Mouse (Mus musculus) MEL (cell line): ENCODE data around the gene Pgap1. TPM values are rescaled to one million over a fixed set of nuclear protein-coding genes. Genes with fewer than 3 reads are reported as not detected.

Experiments used
- DNase-seq: peaks from one replicate; pipeline ENCODE4 v3.0.0; 2011; ENCODE audit warnings: low read depth, low spot score
- H3K27ac ChIP-seq: 2 replicates; pipeline ENCODE4 v1.5.1; 2012; ENCODE audit warnings: low read depth, mild to moderate bottlenecking, control low read depth, low read length, moderate library complexity; ENCODE audit not compliant: control insufficient read depth
- H3K27me3 ChIP-seq, 2 experiments: fragments of 150-350 bp in 1 of 2; sonication (generic) in 1 of 2; 2 replicates each; pipeline ENCODE4 v1.6.1; 2012; ENCODE audit warnings: low read length in 2 of 2, mild to moderate bottlenecking in 2 of 2, improper control_type of control experiment in 1 of 2, moderate library complexity in 1 of 2; ENCODE audit not compliant: insufficient read depth in 2 of 2, control insufficient read depth in 1 of 2
- H3K36me3 ChIP-seq, 2 experiments: 2 replicates each; pipeline ENCODE4 v1.6.1; 2012 to 2014; ENCODE audit warnings: low read length in 2 of 2, improper control_type of control experiment in 1 of 2, inconsistent platforms in 1 of 2, mild to moderate bottlenecking in 1 of 2; ENCODE audit not compliant: insufficient read depth in 2 of 2, control insufficient read depth in 1 of 2
- H3K4me1 ChIP-seq, 2 experiments: fragments of 150-350 bp in 1 of 2; sonication (generic) in 1 of 2; 2 replicates each; pipeline ENCODE4 v1.6.1; 2012; ENCODE audit warnings: low read length in 2 of 2, improper control_type of control experiment in 1 of 2, mild to moderate bottlenecking in 1 of 2; ENCODE audit not compliant: insufficient read depth in 2 of 2, control insufficient read depth in 1 of 2
- H3K4me3 ChIP-seq, 2 experiments: fragments of 150-350 bp in 1 of 2; sonication (generic) in 1 of 2; 2 replicates each; pipeline ENCODE4 v1.5.1; 2012; ENCODE audit warnings: low read depth in 2 of 2, low read length in 2 of 2, mild to moderate bottlenecking in 2 of 2, moderate library complexity in 2 of 2, control low read depth in 1 of 2, improper control_type of control experiment in 1 of 2; ENCODE audit not compliant: control insufficient read depth in 1 of 2, insufficient read depth in 1 of 2
- H3K79me2 ChIP-seq: 2 replicates; pipeline ENCODE4 v1.6.1; 2012; ENCODE audit warnings: mild to moderate bottlenecking, low read length, moderate library complexity; ENCODE audit not compliant: control insufficient read depth, poor library complexity, insufficient read depth
- H3K9ac ChIP-seq: 2 replicates; pipeline ENCODE4 v1.6.1; 2012; ENCODE audit warnings: low read depth, mild to moderate bottlenecking, control low read depth, low read length, moderate library complexity; ENCODE audit not compliant: control insufficient read depth, poor library complexity, severe bottlenecking
- H3K9me3 ChIP-seq: fragments of 150-350 bp; sonication (generic); replicated peaks from 2 replicates; pipeline ENCODE4 v1.6.1; 2012; ENCODE audit warnings: mild to moderate bottlenecking, low read length, improper control_type of control experiment, moderate library complexity; ENCODE audit not compliant: insufficient read depth
- BHLHE40 ChIP-seq: IDR thresholded peaks from 2 replicates; pipeline ENCODE4 v1.6.1; 2012; ENCODE audit warnings: low read depth, mild to moderate bottlenecking, inconsistent platforms, low read length, improper control_type of control experiment, borderline replicate concordance
- CHD1 ChIP-seq: IDR thresholded peaks from 2 replicates; pipeline ENCODE4 v1.6.1; 2012; ENCODE audit warnings: low read depth, mild to moderate bottlenecking, inconsistent platforms, low read length, improper control_type of control experiment
- CHD2 ChIP-seq: IDR thresholded peaks from 2 replicates; pipeline ENCODE4 v1.6.1; 2011; ENCODE audit warnings: low read length, improper control_type of control experiment
- CTCF ChIP-seq, 3 experiments: IDR thresholded peaks in 2 of 3; conservative IDR thresholded peaks in 1 of 3; 2 replicates each; pipeline ENCODE4 v1.5.1; 2011 to 2012; ENCODE audit warnings: low read length in 3 of 3, low read depth in 2 of 3, mild to moderate bottlenecking in 2 of 3, improper control_type of control experiment in 1 of 3, inconsistent platforms in 1 of 3, mixed read lengths in 1 of 3, moderate library complexity in 1 of 3; ENCODE audit not compliant: control insufficient read depth in 1 of 3, insufficient read depth in 1 of 3, poor library complexity in 1 of 3, severe bottlenecking in 1 of 3
- E2F4 ChIP-seq: IDR thresholded peaks from 2 replicates; pipeline ENCODE4 v1.6.1; 2011; ENCODE audit warnings: low read depth, low read length, improper control_type of control experiment, borderline replicate concordance
- ELF1 ChIP-seq: IDR thresholded peaks from 2 replicates; pipeline ENCODE4 v1.6.1; 2014; ENCODE audit warnings: low read depth, mild to moderate bottlenecking, inconsistent platforms, low read length, improper control_type of control experiment, moderate library complexity
- EP300 ChIP-seq, 2 experiments: IDR thresholded peaks; 2 replicates each; pipeline ENCODE4 v1.6.1; 2011; ENCODE audit warnings: improper control_type of control experiment in 2 of 2, low read length in 2 of 2, low read depth in 1 of 2, mild to moderate bottlenecking in 1 of 2
- ETS1 ChIP-seq: IDR thresholded peaks from 2 replicates; pipeline ENCODE4 v1.6.1; 2012; ENCODE audit warnings: low read depth, mild to moderate bottlenecking, inconsistent platforms, low read length, improper control_type of control experiment, moderate library complexity
- GABPA ChIP-seq: IDR thresholded peaks from 2 replicates; pipeline ENCODE4 v1.6.1; 2012; ENCODE audit warnings: low read depth, mild to moderate bottlenecking, inconsistent platforms, low read length, improper control_type of control experiment, moderate library complexity
- GATA1 ChIP-seq: IDR thresholded peaks from 2 replicates; pipeline ENCODE4 v1.6.1; 2011; ENCODE audit warnings: low read depth, low read length, improper control_type of control experiment
- HCFC1 ChIP-seq: IDR thresholded peaks from 2 replicates; pipeline ENCODE4 v1.6.1; 2012; ENCODE audit warnings: low read depth, mild to moderate bottlenecking, inconsistent platforms, low read length, improper control_type of control experiment, moderate library complexity
- KAT2A ChIP-seq: conservative IDR thresholded peaks from 2 replicates; pipeline ENCODE4 v1.6.1; 2012; ENCODE audit warnings: low read depth, low read length, improper control_type of control experiment, inconsistent platforms
- MAX ChIP-seq: IDR thresholded peaks from 2 replicates; pipeline ENCODE4 v1.6.1; 2011; ENCODE audit warnings: low read length, improper control_type of control experiment
- MXI1 ChIP-seq: IDR thresholded peaks from 2 replicates; pipeline ENCODE4 v1.6.1; 2011; ENCODE audit warnings: mild to moderate bottlenecking, low read depth, low read length, improper control_type of control experiment
- MYB ChIP-seq: IDR thresholded peaks from 2 replicates; pipeline ENCODE4 v1.6.1; 2011; ENCODE audit warnings: mild to moderate bottlenecking, low read depth, low read length, improper control_type of control experiment
- NELFE ChIP-seq: IDR thresholded peaks from 2 replicates; pipeline ENCODE4 v1.6.1; 2011; ENCODE audit warnings: low read depth, low read length, improper control_type of control experiment
- RCOR1 ChIP-seq: IDR thresholded peaks from 2 replicates; pipeline ENCODE4 v1.6.1; 2012; ENCODE audit warnings: low read depth, mild to moderate bottlenecking, inconsistent platforms, low read length, improper control_type of control experiment
- SIN3A ChIP-seq: IDR thresholded peaks from 2 replicates; pipeline ENCODE4 v1.6.1; 2012; ENCODE audit warnings: low read length, improper control_type of control experiment, inconsistent platforms
- SMC3 ChIP-seq: IDR thresholded peaks from 2 replicates; pipeline ENCODE4 v1.6.1; 2011; ENCODE audit warnings: low read depth, low read length, improper control_type of control experiment
- USF2 ChIP-seq, 2 experiments: IDR thresholded peaks; 2 replicates each; pipeline ENCODE4 v1.6.1; 2011 to 2012; ENCODE audit warnings: improper control_type of control experiment in 2 of 2, low read length in 2 of 2, borderline replicate concordance in 1 of 2, inconsistent platforms in 1 of 2, low read depth in 1 of 2, mild to moderate bottlenecking in 1 of 2; ENCODE audit not compliant: insufficient read depth in 1 of 2
- ZC3H11A ChIP-seq: IDR thresholded peaks from 2 replicates; pipeline ENCODE4 v1.6.1; 2012; ENCODE audit warnings: low read depth, mild to moderate bottlenecking, inconsistent platforms, low read length, improper control_type of control experiment
- ZKSCAN1 ChIP-seq: IDR thresholded peaks from 2 replicates; pipeline ENCODE4 v1.6.1; 2012; ENCODE audit warnings: low read depth, mild to moderate bottlenecking, inconsistent platforms, low read length, improper control_type of control experiment, moderate library complexity
- ZMIZ1 ChIP-seq: IDR thresholded peaks from 2 replicates; pipeline ENCODE4 v1.6.1; 2012; ENCODE audit warnings: low read depth, mild to moderate bottlenecking, inconsistent platforms, low read length, improper control_type of control experiment, moderate library complexity
- ZNF384 ChIP-seq: IDR thresholded peaks from 2 replicates; pipeline ENCODE4 v1.6.1; 2012; ENCODE audit warnings: low read depth, mild to moderate bottlenecking, inconsistent platforms, low read length, improper control_type of control experiment
- polyA plus RNA-seq, 2 experiments: library from polyadenylated mRNA; stranded (reverse) in 1 of 2; unstranded in 1 of 2; fragments of >175 nt in 1 of 2; fragments of >200 nt in 1 of 2; gene quantifications; 2 replicates each; pipeline versions ENCODE4 v1.2.1 to v1.2.4; 2012; ENCODE audit warnings: low replicate concordance in 2 of 2, low read depth in 1 of 2; ENCODE audit not compliant: insufficient read length in 2 of 2, insufficient read depth in 1 of 2, missing spikeins in 1 of 2
- total RNA-seq: library from RNA; depleted of rRNA; stranded (reverse); fragments of 300-350 nt; gene quantifications from 2 replicates; pipeline ENCODE4 v1.2.3, GENCODE M21; 2012

Gene Pgap1
- total and polyA plus RNA-seq, 3 experiments: not detected

GRCm38 (mm10) chr1:54601692-54602091 lies 44.2 kb upstream of the Pgap1 start:
- no peak overlapping the region for H3K9ac ChIP-seq
- H3K79me2 ChIP-seq: no peaks in the 10 kb centered on the region
- no peaks in the 10 kb centered on the region for H3K9me3 ChIP-seq
- H3K36me3 ChIP-seq: no peaks in the 10 kb centered on the region
- H3K4me3 ChIP-seq: no peak overlapping the region
- no peaks in the 10 kb centered on the region for H3K27me3 ChIP-seq
- no peak overlapping the region for H3K27ac ChIP-seq
- TF ChIP-seq ZKSCAN1 (no peak), HCFC1 (no peak), SIN3A (no peak), GABPA (no peak), ZNF384 (no peak), RCOR1 (no peak), USF2 (IDR thresholded peaks at IDR 0.05; ENCODE audit: borderline replicate concordance in 1 of 2, insufficient read depth in 1 of 2, low read depth in 1 of 2, low read length in 2 of 2) (no peak), E2F4 (no peak), EP300 (IDR thresholded peaks at IDR 0.05; ENCODE audit: low read depth in 1 of 2, low read length in 2 of 2) (no peak), ZMIZ1 (no peak), BHLHE40 (no peak), CHD1 (no peak)
- DNase-seq: no peak
- H3K4me1 ChIP-seq: no peaks in the 10 kb centered on the region

GRCm38 (mm10) chr1:54600275-54600674 lies 42.8 kb upstream of the Pgap1 start:
- Histone ChIP-seq H3K27me3 (no peaks in the 10 kb centered on the region), H3K4me3 (no peak overlapping the region), H3K79me2 (no peaks in the 10 kb centered on the region), H3K9ac (no peak overlapping the region), H3K36me3 (no peaks in the 10 kb centered on the region), H3K27ac (no peak overlapping the region), H3K9me3 (no peaks in the 10 kb centered on the region), H3K4me1 (no peaks in the 10 kb centered on the region)
- no peak for TF ChIP-seq KAT2A
- no peak for TF ChIP-seq SMC3
- TF ChIP-seq HCFC1: no peak
- no peak for TF ChIP-seq CHD2
- no peak for TF ChIP-seq CTCF (IDR thresholded peaks at IDR 0.05 in 2 of 3, conservative IDR thresholded peaks at IDR 0.05 in 1 of 3; ENCODE audit: control insufficient read depth in 1 of 3, insufficient read depth in 1 of 3, low read depth in 2 of 3, low read length in 3 of 3, poor library complexity in 1 of 3, severe bottlenecking in 1 of 3)
- TF ChIP-seq MXI1: no peak
- TF ChIP-seq ZMIZ1: no peak
- no peak for TF ChIP-seq MAX
- TF ChIP-seq ELF1: no peak
- TF ChIP-seq GABPA: no peak
- no peak for TF ChIP-seq ETS1
- TF ChIP-seq MYB: no peak
- TF ChIP-seq ZC3H11A: no peak
- no peak for TF ChIP-seq NELFE
- TF ChIP-seq BHLHE40: no peak
- no peak for TF ChIP-seq GATA1
- no peak for DNase-seq
